Mouse (Mus musculus): ENCODE results near the gene Nucks1. TPM values are rescaled to one million over a fixed set of nuclear protein-coding genes. Genes with fewer than 3 reads are reported as not detected.

The Nucks1 gene
- total and polyA plus RNA-seq, 2 experiments from 2014 or later, result 51.7 to 121 TPM

DNA sequence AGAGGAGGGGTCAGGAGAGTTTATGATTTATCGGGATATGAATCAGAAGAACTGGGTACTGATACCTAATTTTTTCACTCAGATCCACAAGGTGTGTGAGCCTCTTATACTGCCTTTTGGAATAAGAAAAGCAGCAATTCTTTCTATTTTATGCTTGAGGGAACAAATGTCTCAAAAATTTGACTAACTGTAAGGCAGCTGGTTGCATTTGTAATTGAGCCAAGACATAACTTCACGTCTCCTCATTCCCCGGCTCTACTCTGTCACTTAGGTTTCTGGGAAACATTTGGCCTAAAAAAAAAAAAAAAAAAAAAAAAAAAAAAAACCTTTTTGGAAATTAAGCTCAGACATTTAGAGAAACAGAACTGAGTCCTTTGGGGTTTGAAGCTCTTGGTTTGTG is 23.7 kb upstream of the Nucks1 start:
- no peak for TF ChIP-seq CTCF (IDR thresholded peaks at IDR 0.05)
- no peak for ATAC-seq (ENCODE audit: low FRiP score)
- DNase-seq (ENCODE audit: low spot score), result no peak

DNA sequence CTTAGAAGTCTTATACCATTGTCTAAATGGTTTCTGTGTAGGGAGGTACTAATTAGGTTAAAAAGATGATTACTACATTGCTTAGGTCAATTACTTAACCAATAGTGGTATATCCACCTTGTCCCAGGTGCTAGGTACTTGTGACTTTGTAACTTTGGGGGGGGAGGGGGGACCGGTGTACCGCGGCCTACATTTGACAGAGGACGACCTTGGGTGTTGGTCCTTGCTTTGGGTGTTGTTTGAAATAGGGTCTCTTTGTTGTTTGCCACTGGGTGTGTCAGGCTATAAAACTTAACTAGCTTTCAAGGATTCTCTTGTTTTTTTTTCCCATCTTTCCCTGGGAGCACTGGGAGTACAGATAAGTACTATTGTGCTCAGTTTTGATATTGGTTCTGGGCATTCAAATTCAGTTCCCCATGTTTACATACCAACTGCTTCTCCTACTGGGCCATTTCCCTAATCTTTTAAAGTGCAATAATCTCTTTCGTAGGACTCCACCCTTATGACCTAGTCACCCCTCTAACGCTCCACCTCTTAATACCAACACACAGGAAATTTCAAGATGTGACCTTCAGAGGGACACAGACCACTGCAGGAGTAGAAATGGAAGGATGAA is 20.2 kb upstream of the Nucks1 start:
- 77% methylated on average over 6 of the region's 6 CpGs for WGBS

More for the DNA sequence above, 23.7 kb upstream of the Nucks1 start:
- Histone ChIP-seq H3K27me3 (ENCODE audit: insufficient read depth, low read length) (no peaks in the 10 kb centered on the region), H3K4me1 (ENCODE audit: insufficient read depth, low read length) (no peaks in the 10 kb centered on the region), H3K36me3 (ENCODE audit: insufficient read depth, low read length) (no peaks in the 10 kb centered on the region), H3K4me3 (ENCODE audit: low read depth, low read length) (no peak overlapping the region), H3K9ac (replicated peaks; ENCODE audit: low read length, poor library complexity, severe bottlenecking) (no peak overlapping the region), H3K9me3 (ENCODE audit: low read length) (no peaks in the 10 kb centered on the region), H3K4me2 (ENCODE audit: low read depth, low read length, poor library complexity, severe bottlenecking) (no peak overlapping the region), H3K27ac (ENCODE audit: low read depth, low read length) (no peak overlapping the region)
- 78% methylated on average over 3 of the region's 3 CpGs for WGBS

DNA sequence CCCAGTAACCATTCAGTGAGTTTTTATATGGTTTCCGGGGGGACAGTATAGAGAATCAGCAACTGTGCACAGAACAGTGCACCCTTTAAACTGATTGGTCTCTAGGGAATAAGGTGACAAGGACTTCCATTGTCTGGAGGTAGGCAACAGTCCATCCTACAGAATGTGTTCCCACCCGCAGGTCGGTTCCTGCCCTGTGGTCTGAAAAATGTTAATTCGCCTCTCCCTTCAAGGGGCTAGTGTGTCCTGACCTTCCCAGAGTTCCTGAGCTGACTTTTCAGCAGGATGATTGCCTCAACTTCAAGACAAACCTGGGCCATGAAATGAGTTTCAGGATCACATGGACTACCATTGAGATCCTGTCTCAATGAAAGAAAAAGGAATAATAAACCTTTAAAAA is 18.9 kb upstream of the Nucks1 start:
- H3K4me1 ChIP-seq (ENCODE audit: insufficient read depth, low read length), result no peaks in the 10 kb centered on the region
- no peaks in the 10 kb centered on the region for H3K36me3 ChIP-seq (ENCODE audit: insufficient read depth, low read length)
- no peak overlapping the region for H3K4me2 ChIP-seq (ENCODE audit: low read depth, low read length, poor library complexity, severe bottlenecking)
- no peak for TF ChIP-seq CTCF (IDR thresholded peaks at IDR 0.05)
- no peaks in the 10 kb centered on the region for H3K27me3 ChIP-seq (ENCODE audit: insufficient read depth, low read length)
- ATAC-seq (ENCODE audit: low FRiP score) (no peak), DNase-seq (ENCODE audit: low spot score) (no peak)
- no peak overlapping the region for H3K9ac ChIP-seq (replicated peaks; ENCODE audit: low read length, poor library complexity, severe bottlenecking)
- H3K9me3 ChIP-seq (ENCODE audit: low read length), result no peaks in the 10 kb centered on the region
- no peak overlapping the region for H3K27ac ChIP-seq (ENCODE audit: low read depth, low read length)
- WGBS, result 73% methylated on average over 4 of the region's 4 CpGs
- no peak overlapping the region for H3K4me3 ChIP-seq (ENCODE audit: low read depth, low read length)

More for the DNA sequence above, 20.2 kb upstream of the Nucks1 start:
- Histone ChIP-seq H3K9me3 (ENCODE audit: low read length) (no peaks in the 10 kb centered on the region), H3K27ac (ENCODE audit: low read depth, low read length) (no peak overlapping the region), H3K36me3 (ENCODE audit: insufficient read depth, low read length) (no peaks in the 10 kb centered on the region), H3K27me3 (ENCODE audit: insufficient read depth, low read length) (no peaks in the 10 kb centered on the region), H3K4me3 (ENCODE audit: low read depth, low read length) (no peak overlapping the region), H3K4me1 (ENCODE audit: insufficient read depth, low read length) (no peaks in the 10 kb centered on the region), H3K9ac (replicated peaks; ENCODE audit: low read length, poor library complexity, severe bottlenecking) (no peak overlapping the region), H3K4me2 (ENCODE audit: low read depth, low read length, poor library complexity, severe bottlenecking) (no peak overlapping the region)
- no peak for TF ChIP-seq CTCF (IDR thresholded peaks at IDR 0.05)
- ATAC-seq (ENCODE audit: low FRiP score) (no peak), DNase-seq (ENCODE audit: low spot score) (no peak)

DNA sequence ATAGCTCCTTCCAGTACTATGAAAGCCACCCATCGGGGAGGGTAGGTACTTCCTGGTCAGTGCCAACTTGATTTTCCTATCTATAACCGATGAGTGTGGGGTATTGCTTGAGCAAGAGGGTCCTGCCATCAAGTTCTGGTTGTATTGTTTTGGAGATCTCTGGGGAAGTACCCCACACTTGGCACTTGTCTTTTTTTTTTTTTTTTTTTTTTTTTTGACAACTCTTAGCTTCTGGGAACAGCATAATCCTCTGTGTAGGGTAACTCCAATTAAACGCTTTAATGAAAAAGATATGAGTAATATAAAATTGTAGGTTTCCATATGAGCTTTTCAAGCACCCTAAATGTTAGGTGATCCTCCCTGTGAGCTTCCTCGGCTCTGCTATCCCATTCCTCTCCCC is 7.7 kb upstream of the Nucks1 start:
- Histone ChIP-seq H3K36me3 (ENCODE audit: insufficient read depth, low read length) (no peaks in the 10 kb centered on the region), H3K4me2 (ENCODE audit: low read depth, low read length, poor library complexity, severe bottlenecking) (no peak overlapping the region), H3K9ac (replicated peaks; ENCODE audit: low read length, poor library complexity, severe bottlenecking) (no peak overlapping the region), H3K27me3 (ENCODE audit: insufficient read depth, low read length) (no peaks in the 10 kb centered on the region), H3K4me3 (ENCODE audit: low read depth, low read length) (no peak overlapping the region), H3K4me1 (ENCODE audit: insufficient read depth, low read length) (no peaks in the 10 kb centered on the region), H3K9me3 (ENCODE audit: low read length) (no peaks in the 10 kb centered on the region), H3K27ac (ENCODE audit: low read depth, low read length) (no peak overlapping the region)
- DNase-seq (ENCODE audit: low spot score) (no peak), ATAC-seq (ENCODE audit: low FRiP score) (no peak)
- TF ChIP-seq CTCF (IDR thresholded peaks at IDR 0.05), result no peak
- WGBS, result 90% methylated on average over 4 of the region's 4 CpGs

DNA sequence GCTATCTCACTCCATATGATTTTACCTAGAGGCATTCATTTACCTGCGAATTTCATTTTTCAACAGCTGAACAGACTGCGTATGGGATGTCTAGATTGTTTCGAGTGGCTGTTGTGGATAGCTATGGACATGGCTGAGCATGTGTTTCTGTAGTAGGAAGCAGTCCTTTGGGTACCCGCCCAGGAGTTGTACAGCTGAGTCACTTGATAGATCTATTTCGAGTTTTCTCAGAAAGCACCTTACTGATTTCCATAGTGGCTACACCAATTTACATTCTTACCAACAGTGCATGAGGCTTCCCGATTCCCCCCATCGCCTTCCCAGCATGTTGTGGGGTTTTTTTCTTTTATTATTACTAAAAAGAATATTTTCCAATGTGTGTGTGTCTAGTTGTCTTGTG is 7.1 kb upstream of the Nucks1 start:
- no peaks in the 10 kb centered on the region for H3K36me3 ChIP-seq (ENCODE audit: insufficient read depth, low read length)
- no peak overlapping the region for H3K9ac ChIP-seq (replicated peaks; ENCODE audit: low read length, poor library complexity, severe bottlenecking)
- no peaks in the 10 kb centered on the region for H3K9me3 ChIP-seq (ENCODE audit: low read length)
- no peak for ATAC-seq (ENCODE audit: low FRiP score)
- WGBS, result 94% methylated on average over 7 of the region's 7 CpGs
- no peak overlapping the region for H3K4me2 ChIP-seq (ENCODE audit: low read depth, low read length, poor library complexity, severe bottlenecking)
- no peaks in the 10 kb centered on the region for H3K4me1 ChIP-seq (ENCODE audit: insufficient read depth, low read length)
- DNase-seq (ENCODE audit: low spot score), result no peak
- no peak overlapping the region for H3K27ac ChIP-seq (ENCODE audit: low read depth, low read length)
- no peak overlapping the region for H3K4me3 ChIP-seq (ENCODE audit: low read depth, low read length)
- no peaks in the 10 kb centered on the region for H3K27me3 ChIP-seq (ENCODE audit: insufficient read depth, low read length)
- no peak for TF ChIP-seq CTCF (IDR thresholded peaks at IDR 0.05)

DNA sequence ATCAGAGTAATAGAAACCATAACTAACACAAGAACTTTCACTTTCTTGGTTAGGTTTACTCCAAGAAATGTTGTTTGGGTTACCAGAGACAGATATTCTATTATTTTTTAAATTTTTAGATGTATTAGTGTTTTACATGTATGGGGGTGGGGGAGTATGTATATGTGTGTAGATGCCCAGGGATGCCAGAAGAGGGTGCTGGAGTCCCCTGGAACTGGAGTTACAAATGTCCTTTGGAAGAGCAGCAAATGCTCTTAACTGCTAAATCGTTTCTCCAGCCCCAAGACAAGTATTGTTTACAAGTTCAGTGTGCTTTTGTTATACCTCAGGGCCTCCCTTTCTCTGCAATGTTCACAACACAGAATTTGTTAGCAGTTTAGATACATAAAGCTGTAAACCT is 4.8 kb upstream of the Nucks1 start:
- 4% methylated on average over 1 of the region's 1 CpGs for WGBS
- Histone ChIP-seq H3K9ac (replicated peaks; ENCODE audit: low read length, poor library complexity, severe bottlenecking) (no peak overlapping the region), H3K27me3 (ENCODE audit: insufficient read depth, low read length) (no peaks in the 10 kb centered on the region), H3K4me1 (ENCODE audit: insufficient read depth, low read length) (no peaks in the 10 kb centered on the region), H3K27ac (ENCODE audit: low read depth, low read length) (no peak overlapping the region), H3K4me2 (ENCODE audit: low read depth, low read length, poor library complexity, severe bottlenecking) (no peak overlapping the region), H3K9me3 (ENCODE audit: low read length) (no peaks in the 10 kb centered on the region), H3K4me3 (ENCODE audit: low read depth, low read length) (no peak overlapping the region), H3K36me3 (ENCODE audit: insufficient read depth, low read length) (no peaks in the 10 kb centered on the region)
- peak; percentile 15 for DNase-seq (ENCODE audit: low spot score)
- TF ChIP-seq CTCF (IDR thresholded peaks at IDR 0.05), result peak; percentile 62
- no peak for ATAC-seq (ENCODE audit: low FRiP score)

Measured in midbrain, postnatal 0 days (tissue).